ENCODE assay signal across 22 mouse cellular contexts in genomic region chr13:53419681-53420080, GRCm38 (mm10). TPM values are rescaled to one million over a fixed set of nuclear protein-coding genes. Genes with fewer than 3 reads are reported as not detected.
DNase-seq lines count a peak whose midpoint lies in the region; ATAC-seq and TF ChIP-seq lines count a peak whose summit lies in the region.
"Had no signal": no experiment of that assay in that cellular context is flagged by ENCODE, and none has a peak within 500 bp of the region (broad histone marks: within the 10 kb centered on the region; RNA-seq: fewer than 3 reads in every experiment).

No protein-coding gene starts in this region.

- H3K4me1 ChIP-seq in heart, embryonic 10.5 days = peaks cover 10% of the 10 kb centered on the region
- H3K4me1 ChIP-seq in heart, embryonic 12.5 days (replicated peaks) = peaks cover 3% of the 10 kb centered on the region; the same call in 1 of the 2 replicates
- H3K4me1 ChIP-seq in testis, adult 2 months (ENCODE audit: control insufficient read depth, insufficient read depth, low read length) = no peaks in the 10 kb centered on the region

- no peak overlapping the region for H3K4me2 ChIP-seq in heart, embryonic 12.5 days

- no peaks in the 10 kb centered on the region for H3K9me3 ChIP-seq in heart, embryonic 10.5 days
- H3K9me3 ChIP-seq in heart, embryonic 12.5 days (replicated peaks) = no peaks in the 10 kb centered on the region

- no peak for TF ChIP-seq POLR2A in testis, adult 2 months (IDR thresholded peaks at IDR 0.05; ENCODE audit: control insufficient read depth, low read depth, low read length)

- no peak for ATAC-seq in heart, embryonic 12.5 days (ENCODE audit: insufficient number of reproducible peaks, low FRiP score)
- ATAC-seq: activated CD4-positive, CD25-positive, alpha-beta regulatory T cell, adult 4 months; CD4-positive, CD25-positive, alpha-beta regulatory T cell, adult 4 months; Patski had no signal

- no peaks in the 10 kb centered on the region for H3K36me3 ChIP-seq in heart, embryonic 10.5 days
- no peaks in the 10 kb centered on the region for H3K36me3 ChIP-seq in heart, embryonic 12.5 days
- H3K36me3 ChIP-seq in testis, adult 2 months (ENCODE audit: control insufficient read depth, insufficient read depth, low read length) = peaks cover 6% of the 10 kb centered on the region
- H3K36me3 ChIP-seq: G1E had no signal

- intact Hi-C loops in heart, postnatal 10 days (cut with DNase I) = no loop called here

- no peak overlapping the region for H3K9ac ChIP-seq in heart, embryonic 12.5 days

- peak; percentile 74 for DNase-seq in heart, adult 11 months
- DNase-seq in heart, postnatal 10 days = no peak
- peak; percentile 73 for DNase-seq in heart, embryonic 10.5 days (ENCODE audit: low spot score)
- no peak for DNase-seq in testis, postnatal 10 days (ENCODE audit: low spot score)
- DNase-seq: adrenal gland, adult 2 months; adrenal gland, adult 8-10 months; adrenal gland, postnatal 10 days; adrenal gland, postnatal 14 days; adrenal gland, postnatal 25 days; adrenal gland, postnatal 36 days; B cell, adult 2 months; cerebellum, adult 11 months; cerebellum, adult 11-12 months; cerebellum, adult 18-20 months had no signal

- 64% methylated on average over 8 of the region's 8 CpGs for WGBS in heart, embryonic 10.5 days
- WGBS in heart, embryonic 12.5 days = 59% methylated on average over 8 of the region's 8 CpGs

- no peak overlapping the region for H3K4me3 ChIP-seq in heart, embryonic 10.5 days
- no peak overlapping the region for H3K4me3 ChIP-seq in heart, embryonic 12.5 days
- H3K4me3 ChIP-seq in testis, adult 2 months (ENCODE audit: control insufficient read depth, low read depth, low read length) = peak overlapping the region; percentile 93

- peaks cover 17% of the 10 kb centered on the region for H3K27me3 ChIP-seq in heart, embryonic 10.5 days (ENCODE audit: insufficient read depth, poor library complexity, severe bottlenecking)
- no peaks in the 10 kb centered on the region; the same call in 1 of the 2 replicates for H3K27me3 ChIP-seq in heart, embryonic 12.5 days (replicated peaks)
- no peaks in the 10 kb centered on the region for H3K27me3 ChIP-seq in testis, adult 2 months (ENCODE audit: control insufficient read depth, insufficient read depth, low read length)

- H3K27ac ChIP-seq in heart, embryonic 10.5 days = no peak overlapping the region
- no peak overlapping the region for H3K27ac ChIP-seq in heart, embryonic 12.5 days (ENCODE audit: poor library complexity, severe bottlenecking)
- peak overlapping the region; percentile 15; the same call in 1 of the 2 replicates for H3K27ac ChIP-seq in testis, adult 2 months (ENCODE audit: control insufficient read depth, insufficient read depth, low read depth, low read length)

- no peak for TF ChIP-seq CTCF in testis, adult 2 months (IDR thresholded peaks at IDR 0.05; ENCODE audit: control insufficient read depth, insufficient read depth, insufficient replicate concordance, low read depth, low read length)

RNA-seq across cellular contexts. Expression of gene Sptlc1, which starts 42.5 kb away (rescaled TPM):
- 10 to 100 TPM; 17.9 to 18.1 TPM for total RNA-seq in heart, postnatal 10 days (2021)
- polyA plus RNA-seq in heart, embryonic 10.5 days (2016; fragmentation: Nextera tagmentation; extraction: Ambion mirVana) = 20.2 and 26.3 TPM in 2 replicates
- 18.8 and 21.0 TPM in 2 replicates for polyA plus RNA-seq in heart, embryonic 12.5 days (2016; fragmentation: Nextera tagmentation; extraction: Ambion mirVana)
- 13.4 and 14.5 TPM in 2 replicates for polyA plus RNA-seq in testis, adult 2 months (2012; rRNA removed)
- total RNA-seq: MEL had no signal

RNA-seq across cellular contexts. Expression of gene Msx2, which starts 53.2 kb away (rescaled TPM):
- total RNA-seq in heart, postnatal 10 days (2021) = 1 to 10 TPM in 1 of 2 experiments, under 1 TPM in 1; 0.79 to 1.1 TPM
- polyA plus RNA-seq in heart, embryonic 10.5 days (2016; fragmentation: Nextera tagmentation; extraction: Ambion mirVana) = 15.3 and 27.4 TPM in 2 replicates
- 8.7 and 9.0 TPM in 2 replicates for polyA plus RNA-seq in heart, embryonic 12.5 days (2016; fragmentation: Nextera tagmentation; extraction: Ambion mirVana)
- 0.54 and 0.58 TPM in 2 replicates for polyA plus RNA-seq in testis, adult 2 months (2012; rRNA removed)
- total RNA-seq: CH12.LX, MEL had no signal
- polyA plus RNA-seq: activated CD4-positive, CD25-positive, alpha-beta regulatory T cell, adult 4 months; CD4-positive, CD25-positive, alpha-beta regulatory T cell, adult 4 months; G1E; Patski had no signal

Comparison
In these comparisons a context has a peak if more than half of its experiments do, and no peak if none do; other contexts are left out.
1. DNase-seq: peak in heart, adult 11 months (single experiment) and heart, embryonic 10.5 days (single experiment); none in heart, postnatal 10 days (0 of 2) and testis, postnatal 10 days (single experiment).